Mouse (Mus musculus) testis, postnatal 14 days (tissue): ENCODE measurements around the gene Gse1.

ENCODE experiments used
- DNase-seq: peaks from one replicate; pipeline ENCODE4 v3.0.0; 2021; ENCODE audit warnings: low spot score

Gse1 gene

GRCm38 (mm10) chr8:120227891-120228591 lies at the start of gene Gse1:
Gse1 (plus strand) TSS chr8:120228456.
- peak; percentile 78 for DNase-seq

GRCm38 (mm10) chr8:120179027-120179431 lies 49.2 kb upstream of the Gse1 start:
- DNase-seq = peak; percentile 75

- no peak for DNase-seq
Measured at GRCm38 (mm10) chr8:120180445-120180970, 47.7 kb upstream of the Gse1 start.

- no peak for DNase-seq
Measured at GRCm38 (mm10) chr8:120181274-120181673, 47.0 kb upstream of the Gse1 start.

GRCm38 (mm10) chr8:120181861-120182414 lies 46.3 kb upstream of the Gse1 start:
- no peak for DNase-seq

- peak; percentile 43 for DNase-seq
Measured at GRCm38 (mm10) chr8:120184366-120184765, 43.9 kb upstream of the Gse1 start.

- DNase-seq = peak; percentile 46
Measured at GRCm38 (mm10) chr8:120184850-120185792, 43.1 kb upstream of the Gse1 start.

GRCm38 (mm10) chr8:120186454-120186853 lies 41.8 kb upstream of the Gse1 start:
- DNase-seq = no peak

GRCm38 (mm10) chr8:120188510-120188909 lies 39.7 kb upstream of the Gse1 start:
- DNase-seq = no peak

GRCm38 (mm10) chr8:120189440-120189839 lies 38.8 kb upstream of the Gse1 start:
- no peak for DNase-seq

- DNase-seq = no peak
Measured at GRCm38 (mm10) chr8:120190107-120190809, 38.0 kb upstream of the Gse1 start.

- DNase-seq = peak; percentile 86
Measured at GRCm38 (mm10) chr8:120190810-120191413, 37.3 kb upstream of the Gse1 start.

- no peak for DNase-seq
Measured at GRCm38 (mm10) chr8:120191633-120192032, 36.6 kb upstream of the Gse1 start.

GRCm38 (mm10) chr8:120192118-120192517 lies 36.1 kb upstream of the Gse1 start:
- no peak for DNase-seq

- no peak for DNase-seq
Measured at GRCm38 (mm10) chr8:120201351-120201750, 26.9 kb upstream of the Gse1 start.

- no peak for DNase-seq
Measured at GRCm38 (mm10) chr8:120202546-120202945, 25.7 kb upstream of the Gse1 start.

GRCm38 (mm10) chr8:120204736-120205360 lies 23.4 kb upstream of the Gse1 start:
- peak; percentile 58 for DNase-seq

- DNase-seq = no peak
Measured at GRCm38 (mm10) chr8:120205916-120206315, 22.3 kb upstream of the Gse1 start.

- no peak for DNase-seq
Measured at GRCm38 (mm10) chr8:120207364-120207763, 20.9 kb upstream of the Gse1 start.

- DNase-seq = no peak
Measured at GRCm38 (mm10) chr8:120208113-120208512, 20.1 kb upstream of the Gse1 start.

GRCm38 (mm10) chr8:120211345-120211744 lies 16.9 kb upstream of the Gse1 start:
- DNase-seq = no peak
